Mouse (Mus musculus): Measurements from ENCODE around the gene Slc16a13.

The Slc16a13 gene

GRCm38 (mm10) chr11:70230239-70230727 lies 9.4 kb upstream of the Slc16a13 start:
- no peak for DNase-seq (ENCODE audit: low spot score)

GRCm38 (mm10) chr11:70229260-70230010 lies 8.6 kb upstream of the Slc16a13 start, which contains the start of gene Bcl6b:
Gene Bcl6b, minus strand, starts transcription at chr11:70229798.
- no peak for DNase-seq (ENCODE audit: low spot score)

DNA sequence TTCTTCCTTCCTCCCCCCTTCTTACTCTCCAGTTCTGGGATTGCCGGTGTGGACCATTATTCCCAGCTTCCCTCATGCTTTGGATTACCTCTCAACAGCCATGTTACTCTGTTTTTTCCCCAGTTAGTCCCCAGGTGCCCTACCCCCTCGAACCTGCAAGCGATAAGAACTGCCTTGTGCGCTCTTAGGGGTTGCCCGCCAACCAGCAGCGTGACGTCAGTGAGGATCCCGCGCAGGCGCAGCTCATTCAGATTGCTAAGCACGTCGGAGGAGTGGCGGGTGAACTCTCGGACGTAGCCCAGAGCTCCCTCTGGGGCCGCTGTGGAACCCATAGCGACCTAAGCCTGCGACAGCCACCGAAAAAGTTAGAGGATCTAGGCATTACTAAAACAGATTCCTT lies 8.0 kb upstream of the Slc16a13 start:
- DNase-seq (ENCODE audit: low spot score), result no peak

- no peak for DNase-seq (ENCODE audit: low spot score)
These were observed 6.9 kb upstream of the Slc16a13 start for GRCm38 (mm10) chr11:70227661-70228245.

DNA sequence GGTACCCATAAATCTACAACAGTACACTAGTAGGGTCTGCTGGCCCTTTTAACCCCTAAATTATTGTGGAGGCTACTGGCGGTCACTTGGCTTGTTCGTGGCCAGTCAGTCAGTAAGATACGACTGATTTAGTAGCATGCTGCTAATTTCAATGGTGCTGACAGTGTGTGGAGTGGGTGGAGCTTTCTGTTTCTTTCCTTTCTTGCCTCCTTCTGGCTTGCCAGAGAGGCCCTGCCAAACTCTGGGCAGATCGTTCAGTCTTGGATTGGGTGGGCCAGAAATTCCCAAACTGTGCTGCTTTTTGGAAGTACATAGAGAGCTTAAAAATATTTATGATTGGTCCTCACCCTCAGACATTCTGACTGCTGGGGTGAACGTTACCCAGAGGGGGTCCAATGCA lies 6.3 kb upstream of the Slc16a13 start:
- DNase-seq (ENCODE audit: low spot score), result no peak

DNA sequence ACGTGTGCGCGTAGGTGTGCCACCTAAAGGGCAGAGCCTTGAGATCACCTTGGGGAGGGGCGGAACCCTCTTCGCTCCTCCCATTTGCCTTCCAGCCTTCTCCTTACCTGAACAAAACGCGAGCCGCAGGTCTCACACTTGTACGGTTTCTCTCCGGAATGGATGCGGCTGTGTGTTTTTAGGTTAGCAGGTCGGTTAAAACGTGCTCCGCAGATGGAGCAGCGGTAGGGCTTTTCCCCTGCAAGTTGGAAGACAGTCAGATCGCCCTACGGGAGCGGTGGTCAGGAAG lies 5.7 kb upstream of the Slc16a13 start:
- DNase-seq (ENCODE audit: low spot score), result no peak

DNA sequence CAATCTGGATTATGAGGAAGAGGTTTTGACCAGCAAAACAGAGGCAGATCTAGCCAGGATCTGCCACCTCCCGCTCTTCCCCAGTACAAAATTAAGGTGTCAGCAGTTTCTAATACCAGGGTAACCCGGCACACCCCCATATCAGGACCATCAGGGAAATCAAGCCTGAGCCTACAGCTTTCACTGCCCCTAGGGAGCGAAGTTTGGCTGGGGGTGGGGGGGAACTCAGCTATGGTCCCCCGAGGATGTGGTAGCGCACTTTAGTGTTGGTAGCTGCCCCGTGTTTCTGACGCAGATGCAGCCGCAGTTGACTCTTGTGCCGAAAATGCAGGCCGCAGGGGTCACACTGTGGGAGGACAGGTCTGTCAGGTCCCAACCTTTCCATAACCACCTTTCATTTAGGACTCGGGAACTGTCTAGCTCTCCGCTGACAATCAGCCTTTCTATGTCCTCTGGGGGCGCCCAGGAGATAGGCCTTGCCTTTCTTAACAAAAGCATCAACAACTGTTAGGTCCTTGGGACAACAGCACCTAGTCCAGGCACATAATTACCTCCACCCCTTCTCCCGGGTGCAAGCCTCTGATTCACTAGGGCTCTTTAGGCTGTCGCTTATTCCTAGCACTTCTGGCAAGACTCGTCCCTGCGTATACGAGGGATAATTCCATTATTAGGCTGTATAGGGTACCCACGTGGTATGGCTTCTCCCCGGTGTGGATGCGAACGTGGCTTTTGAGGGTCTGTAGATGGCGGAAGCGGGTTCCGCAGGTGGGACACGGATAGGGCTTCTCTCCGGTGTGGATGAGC lies 5.1 kb upstream of the Slc16a13 start:
- no peak for DNase-seq (ENCODE audit: low spot score)

GRCm38 (mm10) chr11:70223724-70224123 lies 2.9 kb upstream of the Slc16a13 start:
- no peak for DNase-seq (ENCODE audit: low spot score)

- no peak for DNase-seq (ENCODE audit: low spot score)
These were observed 988 bp upstream of the Slc16a13 start for GRCm38 (mm10) chr11:70221603-70222500.

GRCm38 (mm10) chr11:70220323-70220722 lies 541 bp downstream of the Slc16a13 start:
- no peak for DNase-seq (ENCODE audit: low spot score)

DNA sequence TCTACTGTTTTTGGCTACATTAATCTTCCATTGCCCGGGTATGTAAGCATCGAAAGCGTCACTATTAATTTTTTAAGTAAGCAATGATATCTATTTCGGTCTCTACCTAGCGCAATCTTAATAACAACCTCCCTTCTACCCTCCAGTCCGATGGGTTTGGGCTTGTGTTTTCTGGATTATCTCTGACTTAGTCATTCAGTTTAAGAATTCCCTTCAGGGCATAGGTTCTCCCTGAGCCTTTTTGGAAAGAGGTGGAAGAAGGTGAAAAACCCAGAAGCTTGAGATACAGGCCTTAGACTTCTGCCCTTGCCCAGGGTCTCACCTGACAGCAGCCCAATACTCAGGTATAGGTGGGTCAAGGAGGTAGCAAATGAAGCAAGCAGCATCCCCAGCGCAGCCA lies 991 bp downstream of the Slc16a13 start:
- DNase-seq (ENCODE audit: low spot score), result no peak

- no peak for DNase-seq (ENCODE audit: low spot score)
These were observed 2.0 kb downstream of the Slc16a13 start for GRCm38 (mm10) chr11:70218741-70219470.

GRCm38 (mm10) chr11:70218039-70218438 lies 2.8 kb downstream of the Slc16a13 start:
- DNase-seq (ENCODE audit: low spot score), result no peak

GRCm38 (mm10) chr11:70216103-70216502 lies 4.8 kb downstream of the Slc16a13 start:
- no peak for DNase-seq (ENCODE audit: low spot score)

DNA sequence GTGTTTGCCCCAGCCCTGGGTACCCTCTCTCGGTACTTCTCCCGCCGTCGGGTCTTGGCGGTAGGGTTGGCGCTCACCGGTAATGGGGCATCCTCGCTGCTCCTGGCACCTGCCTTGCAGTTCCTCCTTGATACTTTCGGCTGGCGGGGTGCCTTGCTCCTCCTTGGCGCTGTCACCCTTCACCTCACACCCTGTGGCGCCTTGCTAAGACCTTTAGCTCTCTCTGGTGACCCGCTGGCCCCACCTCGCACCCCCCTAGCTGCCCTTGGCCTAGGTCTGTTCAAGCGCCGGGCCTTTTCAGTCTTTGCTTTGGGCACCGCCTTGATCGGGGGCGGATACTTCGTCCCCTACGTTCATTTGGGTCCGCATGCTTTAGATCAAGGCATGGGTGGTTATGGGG lies 5.6 kb downstream of the Slc16a13 start:
- no peak for DNase-seq (ENCODE audit: low spot score)

DNA sequence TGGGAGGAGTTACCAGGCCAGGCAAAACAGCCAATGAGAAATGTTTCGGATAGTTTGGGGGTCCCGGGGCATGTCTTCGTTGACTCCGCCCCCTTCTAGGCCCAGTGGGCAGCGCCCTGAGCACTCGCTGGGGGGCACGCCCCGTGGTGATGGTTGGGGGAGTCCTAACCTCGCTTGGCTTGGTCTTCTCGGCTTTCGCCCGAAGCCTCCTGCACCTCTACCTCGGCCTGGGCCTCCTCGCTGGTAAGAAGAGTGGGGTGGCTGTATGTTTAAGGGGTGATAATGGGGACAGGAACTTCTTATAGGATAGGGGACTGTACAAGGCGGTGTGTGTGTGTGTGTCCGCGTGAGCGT lies 6.0 kb downstream of the Slc16a13 start:
- DNase-seq (ENCODE audit: low spot score), result no peak

DNA sequence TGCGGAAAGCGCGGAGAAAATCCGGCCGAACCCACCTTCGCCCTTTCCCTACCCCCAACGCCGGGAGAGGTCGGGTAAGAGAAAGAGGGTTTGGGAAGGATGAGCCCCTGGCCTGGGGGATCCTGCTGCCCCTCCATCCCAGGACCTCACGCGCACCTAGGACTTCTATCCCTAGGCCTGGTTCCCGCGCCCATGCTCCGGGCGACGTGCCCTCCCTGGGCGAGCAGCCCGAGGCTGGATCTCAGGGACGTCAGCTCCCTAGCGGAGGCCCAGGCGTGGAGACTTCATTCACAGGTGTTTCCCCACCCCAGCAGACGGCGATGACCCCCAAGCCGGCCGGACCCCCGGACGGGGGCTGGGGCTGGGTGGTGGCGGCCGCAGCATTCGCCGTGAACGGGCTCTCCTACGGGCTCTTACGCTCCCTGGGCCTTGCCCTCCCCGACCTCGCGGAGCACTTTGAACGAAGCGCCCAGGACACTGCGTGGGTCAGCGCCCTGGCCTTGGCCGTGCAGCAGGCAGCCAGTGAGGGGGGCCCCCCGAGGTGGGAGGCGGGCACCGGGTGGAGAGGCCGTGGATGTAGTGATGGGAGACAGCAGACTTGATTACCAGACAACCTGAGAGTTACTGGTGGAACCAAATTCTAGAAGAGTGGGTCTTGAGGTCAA lies 6.5 kb downstream of the Slc16a13 start:
- no peak for DNase-seq (ENCODE audit: low spot score)

- no peak for DNase-seq (ENCODE audit: low spot score)
These were observed 7.1 kb downstream of the Slc16a13 start for GRCm38 (mm10) chr11:70213736-70214135.

GRCm38 (mm10) chr11:70212896-70213295 lies 8.0 kb downstream of the Slc16a13 start:
- DNase-seq (ENCODE audit: low spot score), result no peak

DNA sequence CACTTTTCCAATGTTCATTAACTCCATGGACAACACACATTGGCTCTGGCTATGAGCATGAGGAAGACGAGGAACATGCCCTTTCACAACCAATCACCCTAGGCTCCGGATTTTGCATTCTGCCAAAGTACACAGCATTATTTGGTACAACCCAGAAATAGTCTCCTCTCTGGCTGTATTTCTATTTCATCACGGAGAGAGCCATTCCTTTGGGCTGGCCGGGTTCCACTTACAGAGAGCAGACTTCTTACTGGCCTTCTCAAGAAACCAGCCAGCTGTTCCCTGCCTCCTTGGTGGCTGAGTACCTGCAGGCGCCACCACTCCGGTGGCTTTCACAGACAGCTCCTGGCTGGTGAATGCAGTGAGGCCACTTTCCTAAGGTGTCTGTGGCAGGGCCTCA lies 8.4 kb downstream of the Slc16a13 start, which contains the start of gene Slc16a11:
Slc16a11 (plus strand) TSS at position 330 of the 400 bp plus-strand sequence.
- no peak for DNase-seq (ENCODE audit: low spot score)

DNA sequence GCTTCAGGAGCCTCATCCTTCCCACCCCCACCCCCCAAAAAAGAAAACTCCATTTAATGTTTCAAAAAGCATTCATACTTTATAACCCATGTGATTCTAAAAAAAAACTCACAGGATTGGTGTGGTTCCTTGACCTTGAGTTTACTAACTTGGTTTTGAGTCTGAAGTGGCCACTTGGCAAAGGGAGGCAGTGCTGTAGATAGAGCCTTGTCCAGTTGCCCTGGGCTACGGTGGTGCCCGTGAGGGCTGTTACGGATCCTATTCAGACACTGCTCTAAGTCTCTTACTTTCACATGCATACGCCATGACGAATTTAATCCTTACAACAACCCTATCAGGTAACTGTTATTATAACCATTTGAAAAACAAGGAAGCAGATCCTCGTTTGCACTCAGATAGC lies 8.9 kb downstream of the Slc16a13 start:
- no peak for DNase-seq (ENCODE audit: low spot score)

Data from urinary bladder, postnatal 10 days (tissue).